Mouse (Mus musculus): ENCODE measurements around the gene Smim9. TPM values are rescaled to one million over a fixed set of nuclear protein-coding genes. Genes with fewer than 3 reads are reported as not detected.

The Smim9 gene
- polyA plus RNA-seq, 1 experiment from 2014 or later = not detected

- WGBS (ENCODE audit: missing documents) = 83% methylated on average over 6 of the region's 6 CpGs
- no peaks in the 10 kb centered on the region for H3K36me3 ChIP-seq (ENCODE audit: inconsistent target)
- H3K79me2 ChIP-seq (ENCODE audit: inconsistent target) = peaks cover 2% of the 10 kb centered on the region
- no peak overlapping the region for H3K27ac ChIP-seq
- no peak overlapping the region for H3K4me3 ChIP-seq (ENCODE audit: inconsistent target)
Measured at GRCm38 (mm10) chrX:75102293-75102692, 61.3 kb downstream of the Smim9 start.

DNA sequence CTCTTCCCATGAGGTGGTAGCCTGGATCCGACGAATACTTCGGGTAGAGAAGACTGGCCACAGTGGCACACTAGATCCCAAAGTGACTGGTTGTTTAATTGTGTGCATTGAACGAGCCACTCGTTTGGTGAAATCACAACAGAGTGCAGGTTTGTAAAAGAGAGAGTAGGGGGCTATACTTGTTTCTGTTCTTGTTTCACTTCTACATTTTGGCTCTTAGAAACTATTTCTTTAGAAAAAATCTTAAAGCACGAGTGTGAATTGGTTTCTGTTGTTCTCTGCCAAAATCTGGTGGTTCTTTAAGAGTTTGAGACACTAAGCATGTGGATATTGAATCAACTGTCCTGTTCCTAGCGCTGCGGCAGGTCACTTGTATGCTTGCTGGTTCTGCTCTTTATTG is 64.8 kb downstream of the Smim9 start:
- no peak overlapping the region for H3K4me3 ChIP-seq (ENCODE audit: inconsistent target)
- WGBS (ENCODE audit: missing documents) = 75% methylated on average over 8 of the region's 8 CpGs
- H3K27ac ChIP-seq = no peak overlapping the region
- H3K79me2 ChIP-seq (ENCODE audit: inconsistent target) = peaks cover 5% of the 10 kb centered on the region
- H3K36me3 ChIP-seq (ENCODE audit: inconsistent target) = no peaks in the 10 kb centered on the region

DNA sequence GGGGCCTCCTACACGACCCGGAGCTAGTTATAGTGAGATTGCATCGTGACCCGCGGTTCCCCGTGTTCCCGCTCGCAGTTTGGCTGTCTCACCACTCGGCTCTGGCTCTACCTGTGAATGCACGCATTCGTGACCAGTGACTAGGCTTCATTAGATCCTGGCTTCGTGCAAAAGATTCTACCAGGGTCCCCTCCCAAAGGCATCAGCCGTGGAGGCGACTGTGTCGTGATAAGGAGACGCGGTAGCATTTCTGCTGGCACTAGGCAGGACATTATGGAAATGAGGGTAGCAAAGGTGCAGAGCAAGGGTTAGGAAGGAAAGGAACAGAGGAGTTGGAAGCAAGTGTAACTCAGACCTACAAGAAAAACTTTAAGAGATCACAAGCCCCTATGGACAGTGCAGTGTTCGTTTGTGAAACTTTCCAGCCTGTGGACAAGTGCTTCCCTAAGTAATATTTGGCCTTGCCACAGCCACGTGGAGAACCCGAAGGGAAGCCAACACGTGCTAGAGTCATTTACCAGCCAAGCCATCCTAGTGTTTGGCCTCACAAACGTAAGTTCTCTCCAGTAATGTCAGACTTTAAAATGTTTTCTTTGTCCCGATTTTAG is 67.3 kb downstream of the Smim9 start:
- Histone ChIP-seq H3K79me2 (ENCODE audit: inconsistent target) (peaks cover 5% of the 10 kb centered on the region), H3K36me3 (ENCODE audit: inconsistent target) (no peaks in the 10 kb centered on the region), H3K27ac (peak overlapping the region; percentile 50), H3K4me3 (ENCODE audit: inconsistent target) (peak overlapping the region; percentile 54)
- 33% methylated on average over 20 of the region's 23 CpGs for WGBS (ENCODE audit: missing documents)

Other genes starting within 250 kb of the Smim9 start
- 17.9 to 34.9 TPM (median 19.3 TPM) in 3 replicates for gene Gab3, start 78.3 kb downstream of the Smim9 start, polyA plus RNA-seq (2018)
- gene Dkc1, start 67.9 kb downstream of the Smim9 start, polyA plus RNA-seq (2018) = 4.2 to 24.5 TPM (median 23.9 TPM) in 3 replicates
- gene Mpp1, start 32.8 kb downstream of the Smim9 start, polyA plus RNA-seq (2018) = 236 to 357 TPM (median 347 TPM) in 3 replicates
- gene Fundc2, start 218.6 kb upstream of the Smim9 start, polyA plus RNA-seq (2018) = 44.5 to 78.1 TPM (median 48.7 TPM) in 3 replicates
- gene F8, start 218.8 kb upstream of the Smim9 start, polyA plus RNA-seq (2018) = 0.15 to 0.36 TPM (median 0.29 TPM) in 3 replicates